Mouse (Mus musculus) heart, embryonic 15.5 days (tissue): ENCODE measurements around the gene Utp14b. TPM values are rescaled to one million over a fixed set of nuclear protein-coding genes. Genes with fewer than 3 reads are reported as not detected.

Experiments
- ATAC-seq: fragments of 200-750 bp; cut with Nextera tagmentation; replicated peaks from 2 replicates; pipeline ENCODE4 v1.8.0; 2017; ENCODE audit warnings: low read depth, moderate TSS enrichment; ENCODE audit not compliant: insufficient number of reproducible peaks, insufficient read depth, low FRiP score
- H3K27ac ChIP-seq: fragments of 300-500 bp; sonication (generic); 2 replicates; pipeline ENCODE4 v1.5.1; 2015; ENCODE audit warnings: mild to moderate bottlenecking, inconsistent platforms
- H3K27me3 ChIP-seq: fragments of 300-500 bp; sonication (generic); 2 replicates; pipeline ENCODE4 v1.6.1; 2015; ENCODE audit warnings: inconsistent platforms
- H3K36me3 ChIP-seq: fragments of 300-500 bp; sonication (generic); 2 replicates; pipeline ENCODE4 v1.6.1; 2015; ENCODE audit warnings: mild to moderate bottlenecking, inconsistent platforms
- H3K4me1 ChIP-seq: fragments of 300-500 bp; sonication (generic); replicated peaks from 2 replicates; pipeline ENCODE4 v1.6.1; 2015; ENCODE audit warnings: inconsistent platforms
- H3K4me2 ChIP-seq: fragments of 300-500 bp; sonication (generic); 2 replicates; pipeline ENCODE4 v1.6.1; 2015; ENCODE audit warnings: inconsistent platforms, mild to moderate bottlenecking, moderate library complexity
- H3K4me3 ChIP-seq: fragments of 300-500 bp; sonication (generic); 2 replicates; pipeline ENCODE4 v1.5.1; 2015; ENCODE audit warnings: mild to moderate bottlenecking, inconsistent platforms
- H3K9ac ChIP-seq: fragments of 300-500 bp; sonication (generic); 2 replicates; pipeline ENCODE4 v1.6.1; 2015; ENCODE audit warnings: mild to moderate bottlenecking, inconsistent platforms
- H3K9me3 ChIP-seq: fragments of 300-500 bp; sonication (generic); replicated peaks from 2 replicates; pipeline ENCODE4 v1.6.1; 2016; ENCODE audit warnings: inconsistent platforms
- WGBS: fragments of 180-500 bp; shearing (Covaris S2); methylation state at CpG from one replicate; pipeline ENCODE4 v1.1.7; 2015; ENCODE audit warnings: mixed read lengths; 5-methylcytosine and 5-hydroxymethylcytosine counted together
- polyA plus RNA-seq: library from polyadenylated mRNA; unstranded; fragments of >200 nt; fragmentation: Nextera tagmentation; extraction: Ambion mirVana; gene quantifications from 2 replicates; pipeline ENCODE4 v1.2.1, GENCODE M21; 2015

The Utp14b gene
- 1.8 and 2.1 TPM in 2 replicates for polyA plus RNA-seq

DNA sequence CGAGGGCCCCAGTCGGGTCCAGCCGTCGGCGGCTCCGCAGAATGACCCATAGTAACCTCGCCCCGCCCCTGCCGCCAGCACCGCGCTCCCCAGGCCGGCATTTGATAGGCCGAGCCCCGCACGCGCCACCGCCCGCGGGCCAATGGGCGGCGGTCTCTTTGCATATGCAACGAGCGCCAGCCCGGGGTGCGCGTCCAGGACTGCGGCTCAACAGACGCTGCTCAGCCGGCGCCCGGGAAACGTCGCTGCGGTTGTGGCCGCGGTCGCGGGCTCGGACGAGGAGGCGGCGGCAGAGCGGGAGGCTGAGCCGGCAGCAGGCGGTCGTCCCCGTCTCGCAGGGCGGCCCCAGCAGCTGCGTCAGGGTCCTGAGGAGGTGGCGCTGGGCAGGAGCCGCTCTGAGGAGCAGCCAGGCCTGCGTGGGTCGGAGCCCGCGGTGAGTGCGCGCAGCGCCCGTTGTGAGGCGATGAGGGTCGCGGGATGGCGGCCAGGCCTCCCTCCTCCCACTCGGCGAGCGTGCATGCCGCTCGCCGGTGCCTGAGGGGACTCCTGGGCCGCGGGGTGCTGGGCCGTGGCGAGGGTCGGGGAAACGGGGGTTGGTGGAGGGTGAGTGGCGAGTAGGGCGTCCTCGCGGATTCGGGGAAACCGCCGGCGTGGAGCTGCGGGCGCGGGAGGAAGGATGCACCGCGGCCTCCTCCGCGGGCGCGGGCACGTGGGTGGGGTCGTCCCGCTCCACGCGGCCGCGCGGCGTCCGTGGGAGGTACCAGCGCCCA, at the start of gene Utp14b, which contains the start of gene Acsl3:
TSS of gene Utp14b (plus strand) at position 368 of the 770 bp plus-strand sequence.
TSS of gene Acsl3 (plus strand) at position 155 of the 770 bp plus-strand sequence.
- ATAC-seq: peak; percentile 99
- H3K4me1 ChIP-seq: peaks cover 39% of the 10 kb centered on the region
- under 1% methylated on average over 99 of the region's 104 CpGs for WGBS

DNA sequence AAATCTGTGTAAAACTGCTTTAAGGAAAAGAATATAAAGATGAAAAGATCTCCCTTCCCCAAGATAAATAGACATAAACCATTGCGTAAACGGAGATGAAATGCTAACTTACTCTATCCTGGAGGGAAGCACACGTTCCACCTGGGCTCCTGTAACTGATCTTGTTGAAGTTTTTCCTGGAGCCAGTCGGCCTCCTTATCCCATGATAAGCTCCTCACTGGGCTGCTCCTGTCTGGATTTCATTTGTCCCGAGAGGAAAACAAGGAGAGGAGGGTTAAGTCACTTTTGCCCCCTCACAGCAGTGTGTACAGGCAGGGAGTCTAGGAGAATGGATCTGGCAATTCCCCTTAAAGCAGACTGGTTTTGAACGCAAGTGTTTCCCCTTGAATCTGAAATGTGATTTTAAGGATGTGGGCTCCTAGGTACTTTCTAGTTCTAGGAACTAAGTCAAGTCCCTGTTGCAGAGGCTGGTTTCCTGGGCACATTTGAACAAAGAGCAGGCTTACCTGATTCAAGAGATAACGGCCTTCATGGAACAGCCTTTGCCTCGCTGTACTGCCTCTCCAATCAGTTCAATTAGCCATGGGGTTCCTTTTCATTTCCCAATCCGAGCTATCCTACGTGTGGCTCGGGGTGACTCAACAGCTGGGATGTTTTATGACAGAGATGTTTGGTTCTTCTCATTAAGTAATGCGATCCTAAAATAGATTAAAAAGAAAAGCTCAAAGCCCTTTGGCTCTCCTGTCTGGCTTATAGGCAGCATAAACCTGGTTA, 48.5 kb upstream of the Utp14b start:
- Histone ChIP-seq H3K4me3 (no peak overlapping the region), H3K27me3 (no peaks in the 10 kb centered on the region), H3K4me1 (peaks cover 16% of the 10 kb centered on the region), H3K27ac (no peak overlapping the region), H3K36me3 (no peaks in the 10 kb centered on the region), H3K9ac (no peak overlapping the region), H3K4me2 (no peak overlapping the region), H3K9me3 (no peaks in the 10 kb centered on the region)
- WGBS: 37% methylated on average over 12 of the region's 12 CpGs
- no peak for ATAC-seq

More for the DNA sequence above, at the start of gene Utp14b, which contains the start of gene Acsl3:
- Histone ChIP-seq H3K27ac (peak within 1 kb of the TSS; percentile 90), H3K9ac (peak within 1 kb of the TSS; percentile 96), H3K4me3 (peak within 1 kb of the TSS; percentile 78), H3K9me3 (no peaks in the 10 kb centered on the region), H3K4me2 (peak within 1 kb of the TSS; percentile 78), H3K36me3 (no peaks in the 10 kb centered on the region), H3K27me3 (no peaks in the 10 kb centered on the region)

DNA sequence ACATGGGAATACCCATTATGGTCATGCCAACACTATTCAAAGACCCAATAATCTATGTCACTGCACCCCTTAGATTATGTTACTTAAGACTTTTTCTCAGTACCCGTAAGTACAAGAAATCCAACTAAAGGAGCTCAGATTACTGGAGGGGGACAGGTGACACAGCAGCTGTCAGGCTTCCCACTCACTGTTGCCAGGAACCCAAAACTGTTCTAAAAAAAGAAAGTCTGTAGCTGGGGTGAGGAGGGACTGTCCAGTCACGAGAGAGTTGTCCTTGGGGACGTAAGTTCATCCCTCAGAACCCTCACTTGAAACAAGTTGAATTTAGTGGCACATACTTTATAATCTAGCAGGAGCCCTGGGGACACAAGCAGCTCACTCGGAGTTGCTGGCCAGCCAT, 46.8 kb upstream of the Utp14b start:
- no peaks in the 10 kb centered on the region for H3K36me3 ChIP-seq
- peaks cover 14% of the 10 kb centered on the region for H3K4me1 ChIP-seq
- no peaks in the 10 kb centered on the region for H3K9me3 ChIP-seq
- H3K27ac ChIP-seq: peak overlapping the region; percentile 15; the same call in 1 of the 2 replicates
- no peaks in the 10 kb centered on the region for H3K27me3 ChIP-seq
- H3K4me3 ChIP-seq: no peak overlapping the region
- WGBS: 28% methylated on average over 4 of the region's 4 CpGs
- no peak for ATAC-seq
- H3K4me2 ChIP-seq: no peak overlapping the region
- no peak overlapping the region for H3K9ac ChIP-seq

DNA sequence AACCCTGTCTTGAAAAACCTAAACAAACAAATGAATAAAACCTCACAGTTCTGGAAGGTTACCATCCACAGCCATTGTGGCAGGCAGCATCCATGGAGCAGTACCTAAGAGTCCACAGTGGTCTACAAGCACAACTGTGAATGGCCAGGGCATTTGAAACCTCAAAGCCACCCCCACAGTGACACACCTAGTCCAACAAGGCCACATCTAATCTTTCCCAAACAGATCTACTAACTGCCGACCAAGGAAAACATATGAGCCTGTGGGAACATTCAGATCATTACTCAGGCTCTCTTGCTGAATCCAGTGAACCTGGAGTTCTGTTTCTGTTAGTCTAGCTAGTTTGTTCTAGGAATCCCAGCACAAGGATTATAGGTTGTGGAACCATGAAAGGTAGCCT, 44.9 kb upstream of the Utp14b start:
- no peak overlapping the region for H3K27ac ChIP-seq
- no peak for ATAC-seq
- H3K27me3 ChIP-seq: no peaks in the 10 kb centered on the region
- H3K4me3 ChIP-seq: no peak overlapping the region
- peaks cover 14% of the 10 kb centered on the region for H3K4me1 ChIP-seq
- no peaks in the 10 kb centered on the region for H3K36me3 ChIP-seq
- H3K4me2 ChIP-seq: no peak overlapping the region
- no peak overlapping the region for H3K9ac ChIP-seq
- 54% methylated on average over 1 of the region's 1 CpGs for WGBS
- H3K9me3 ChIP-seq: no peaks in the 10 kb centered on the region

DNA sequence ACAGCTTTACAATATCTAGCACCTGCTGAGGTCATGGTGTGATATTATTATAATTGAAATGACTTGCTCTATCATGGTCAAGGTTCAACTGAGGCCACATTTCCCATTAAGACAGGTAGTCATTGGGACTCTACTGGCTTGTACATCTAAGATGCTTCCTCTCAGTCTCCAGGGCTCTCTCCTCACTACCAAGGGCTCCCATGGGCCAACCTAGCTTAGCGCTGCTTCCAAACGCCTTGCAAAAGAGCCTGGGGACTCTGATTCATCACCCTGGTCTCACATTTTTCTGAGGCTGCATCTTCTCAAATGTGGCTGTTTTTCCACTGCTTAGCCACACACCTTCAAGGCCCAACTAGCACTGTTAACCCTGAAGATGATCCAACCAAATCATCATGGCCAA, 33.5 kb upstream of the Utp14b start:
- Histone ChIP-seq H3K9me3 (no peaks in the 10 kb centered on the region), H3K4me1 (no peaks in the 10 kb centered on the region), H3K27me3 (no peaks in the 10 kb centered on the region), H3K4me3 (no peak overlapping the region), H3K36me3 (no peaks in the 10 kb centered on the region), H3K27ac (no peak overlapping the region), H3K9ac (no peak overlapping the region), H3K4me2 (no peak overlapping the region)
- WGBS: 87% methylated on average over 2 of the region's 2 CpGs
- ATAC-seq: no peak

DNA sequence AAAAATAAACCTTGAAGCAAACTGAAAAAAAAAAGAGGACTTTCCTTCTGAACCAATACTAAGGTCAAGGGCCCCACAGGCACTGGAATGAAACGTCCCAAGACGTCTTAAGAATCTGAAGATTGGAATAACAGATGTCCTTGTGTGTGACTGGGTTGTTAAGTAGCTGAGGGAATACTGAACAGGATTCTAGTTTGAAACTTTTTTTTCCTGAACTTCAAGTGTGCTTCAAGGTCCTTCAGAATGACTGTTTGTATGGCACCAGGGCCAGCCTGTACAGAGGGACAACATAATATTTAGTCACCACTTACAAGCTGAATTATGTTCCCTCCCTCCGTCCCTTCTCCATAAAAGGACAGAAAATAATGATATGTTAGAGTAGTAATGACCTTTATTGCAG, 23.4 kb upstream of the Utp14b start:
- ATAC-seq: no peak
- H3K4me1 ChIP-seq: no peaks in the 10 kb centered on the region
- H3K27ac ChIP-seq: no peak overlapping the region
- no peak overlapping the region for H3K9ac ChIP-seq
- no peaks in the 10 kb centered on the region for H3K9me3 ChIP-seq
- H3K4me2 ChIP-seq: no peak overlapping the region
- H3K27me3 ChIP-seq: no peaks in the 10 kb centered on the region
- no peak overlapping the region for H3K4me3 ChIP-seq
- 75% methylated on average over 3 of the region's 3 CpGs for WGBS
- no peaks in the 10 kb centered on the region for H3K36me3 ChIP-seq

DNA sequence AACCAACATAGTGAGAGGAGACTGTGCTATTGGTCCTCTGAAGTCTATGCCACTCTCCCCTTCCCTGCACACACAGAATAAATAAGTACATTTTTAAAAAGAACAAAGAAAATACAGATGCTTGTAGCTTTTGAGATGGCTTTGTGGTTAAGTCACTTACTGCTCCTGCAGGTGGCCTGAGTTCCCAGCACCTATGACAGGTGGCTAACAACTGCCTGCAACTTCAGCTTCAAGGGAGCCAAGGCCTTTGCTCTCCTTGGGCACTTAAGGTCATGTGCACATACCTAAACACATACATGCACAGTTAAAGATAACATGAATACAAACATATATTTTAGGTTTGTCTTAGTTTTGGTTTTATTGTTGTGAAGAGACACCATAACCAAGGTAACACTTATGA, 17.0 kb upstream of the Utp14b start:
- H3K4me1 ChIP-seq: no peaks in the 10 kb centered on the region
- no peak overlapping the region for H3K4me3 ChIP-seq
- H3K4me2 ChIP-seq: no peak overlapping the region
- no peak overlapping the region for H3K27ac ChIP-seq
- ATAC-seq: no peak
- H3K36me3 ChIP-seq: no peaks in the 10 kb centered on the region
- H3K9ac ChIP-seq: no peak overlapping the region
- H3K9me3 ChIP-seq: no peaks in the 10 kb centered on the region
- no peaks in the 10 kb centered on the region for H3K27me3 ChIP-seq

DNA sequence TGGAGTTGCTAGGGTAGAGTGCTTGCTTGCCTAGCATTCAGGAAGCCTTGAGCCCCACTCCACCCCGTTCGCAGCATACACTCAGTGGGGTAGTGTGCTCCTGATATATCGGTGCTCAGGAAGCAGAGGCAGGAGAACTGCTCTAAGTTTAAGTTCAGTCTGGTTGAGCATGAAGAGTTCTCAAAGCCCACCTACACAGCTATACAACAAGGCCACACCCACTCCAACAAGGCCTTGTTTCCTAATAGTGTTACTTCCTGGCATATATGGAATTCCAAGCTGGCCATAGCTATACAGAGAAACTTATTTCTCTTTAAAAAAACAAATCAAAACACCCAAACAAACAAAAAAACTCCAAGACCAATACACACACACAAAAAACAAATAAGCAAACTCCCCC, 16.0 kb upstream of the Utp14b start:
- no peak overlapping the region for H3K9ac ChIP-seq
- 93% methylated on average over 3 of the region's 3 CpGs for WGBS
- H3K4me3 ChIP-seq: no peak overlapping the region
- H3K9me3 ChIP-seq: no peaks in the 10 kb centered on the region
- H3K4me2 ChIP-seq: no peak overlapping the region
- no peaks in the 10 kb centered on the region for H3K4me1 ChIP-seq
- no peaks in the 10 kb centered on the region for H3K36me3 ChIP-seq
- no peaks in the 10 kb centered on the region for H3K27me3 ChIP-seq
- no peak for ATAC-seq
- H3K27ac ChIP-seq: no peak overlapping the region

DNA sequence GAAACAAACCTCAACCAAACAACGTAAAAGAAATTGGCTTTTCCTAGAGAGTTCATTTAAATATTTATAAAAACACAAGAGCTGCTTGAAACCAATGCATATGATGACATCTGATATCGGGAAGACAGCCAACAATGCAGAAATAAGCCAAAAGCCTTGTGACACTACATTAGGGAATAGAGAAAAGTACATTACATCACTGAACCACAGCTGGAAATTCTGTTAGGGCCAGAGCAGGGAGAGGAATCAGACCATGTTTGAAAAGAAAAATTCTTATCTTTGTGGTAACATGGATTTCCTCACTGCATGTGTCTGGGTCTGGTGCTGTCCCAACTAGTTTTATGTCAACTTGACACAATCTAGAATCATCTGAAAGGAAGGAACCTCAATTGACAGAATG, 15.6 kb upstream of the Utp14b start:
- Histone ChIP-seq H3K27ac (no peak overlapping the region), H3K4me1 (0 out of 2 replicates have a peak, but pooled peaks cover under 1% of the 10 kb centered on the region), H3K27me3 (no peaks in the 10 kb centered on the region)

DNA sequence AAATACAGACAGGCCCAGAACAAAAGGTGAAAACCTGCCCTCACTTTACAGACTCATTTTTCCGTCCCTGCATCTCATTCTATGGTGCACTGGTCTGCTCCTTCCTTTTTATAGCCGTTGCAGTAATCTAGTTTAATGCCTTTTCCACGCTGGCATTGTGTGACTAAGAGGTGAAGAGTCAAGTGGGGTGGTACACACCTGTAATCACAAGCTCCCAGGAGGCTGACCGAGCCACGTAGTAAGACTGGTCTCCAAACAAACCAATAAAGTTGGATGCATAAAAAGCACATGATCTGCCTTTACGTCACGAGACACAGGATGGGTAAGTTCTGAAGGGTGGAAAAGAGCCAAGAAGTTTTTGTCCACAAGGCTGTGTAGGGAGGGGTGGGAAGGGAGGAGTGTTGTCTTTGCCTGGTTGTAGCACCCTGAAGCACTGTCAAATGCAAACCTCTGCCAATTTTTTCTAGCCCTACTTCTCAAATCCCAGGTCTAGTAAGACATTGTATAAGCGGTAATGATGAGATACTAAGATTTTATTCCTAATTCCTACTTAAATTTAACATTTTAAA, 10.4 kb upstream of the Utp14b start:
- no peak overlapping the region for H3K4me2 ChIP-seq
- H3K27ac ChIP-seq: no peak overlapping the region
- no peaks in the 10 kb centered on the region for H3K9me3 ChIP-seq
- H3K36me3 ChIP-seq: no peaks in the 10 kb centered on the region
- no peak overlapping the region for H3K4me3 ChIP-seq
- 0 out of 2 replicates have a peak, but pooled peaks cover 4% of the 10 kb centered on the region for H3K4me1 ChIP-seq
- H3K27me3 ChIP-seq: no peaks in the 10 kb centered on the region
- WGBS: 54% methylated on average over 8 of the region's 8 CpGs
- H3K9ac ChIP-seq: no peak overlapping the region
- no peak for ATAC-seq

More for the DNA sequence above, 15.6 kb upstream of the Utp14b start:
- WGBS: 72% methylated on average over 2 of the region's 2 CpGs
- no peaks in the 10 kb centered on the region for H3K36me3 ChIP-seq
- no peak overlapping the region for H3K4me2 ChIP-seq
- no peaks in the 10 kb centered on the region for H3K9me3 ChIP-seq
- ATAC-seq: no peak
- H3K9ac ChIP-seq: no peak overlapping the region
- no peak overlapping the region for H3K4me3 ChIP-seq

DNA sequence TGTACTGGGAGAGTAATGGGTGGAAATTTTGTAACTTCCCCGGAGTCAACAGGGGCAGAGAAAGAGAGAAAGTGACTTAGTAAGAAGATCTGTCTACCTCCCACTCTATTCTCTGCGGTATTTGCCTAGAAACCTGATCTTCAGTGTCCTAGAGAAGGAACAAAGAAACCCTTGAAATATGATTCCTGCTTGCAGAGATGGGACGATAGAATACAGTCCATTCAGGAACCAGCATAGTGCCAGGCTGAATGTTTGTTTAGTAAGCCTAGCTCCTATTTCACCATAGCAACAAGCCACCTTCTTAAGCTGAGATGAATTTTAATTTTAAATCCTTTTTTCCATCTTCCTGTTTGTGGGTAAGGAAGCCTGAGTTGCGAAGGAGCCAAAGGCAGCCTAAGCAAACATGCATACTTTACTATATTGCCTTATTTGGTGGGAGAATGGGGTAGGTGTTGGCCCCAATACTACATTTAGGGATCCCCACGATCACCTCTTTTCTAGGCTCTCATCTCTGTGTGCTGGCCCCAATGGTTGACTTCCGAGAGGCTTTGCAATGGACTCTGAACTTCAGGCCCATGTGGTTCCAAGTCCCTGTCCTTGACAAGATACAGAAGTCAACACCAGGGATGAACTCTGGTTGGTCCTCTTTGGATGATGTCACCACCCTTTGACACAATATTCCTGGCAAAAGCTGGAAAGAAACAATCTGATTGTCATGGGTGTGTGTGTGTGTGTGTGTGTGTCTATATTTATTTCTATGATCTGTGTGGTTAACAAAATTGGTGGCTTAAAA, 8.4 kb upstream of the Utp14b start:
- no peak overlapping the region for H3K27ac ChIP-seq
- no peak overlapping the region for H3K4me3 ChIP-seq
- 0 out of 2 replicates have a peak, but pooled peaks cover 4% of the 10 kb centered on the region for H3K4me1 ChIP-seq
- H3K36me3 ChIP-seq: no peaks in the 10 kb centered on the region
- no peak for ATAC-seq
- no peak overlapping the region for H3K4me2 ChIP-seq
- H3K9ac ChIP-seq: no peak overlapping the region
- no peaks in the 10 kb centered on the region for H3K9me3 ChIP-seq
- WGBS: 59% methylated on average over 6 of the region's 6 CpGs
- no peaks in the 10 kb centered on the region for H3K27me3 ChIP-seq
